9 mouse cellular contexts compared by ENCODE assay signal in genomic region chr13:55171517-55172335, GRCm38 (mm10). TPM values are rescaled to one million over a fixed set of nuclear protein-coding genes. Genes with fewer than 3 reads are reported as not detected.
A peak's percentile ranks its signal among the peaks of the same experiment; 100 is the strongest.
DNase-seq lines count a peak whose midpoint lies in the region; ATAC-seq and TF ChIP-seq lines count a peak whose summit lies in the region.
"Had no signal": no experiment of that assay in that cellular context is flagged by ENCODE, and none has a peak within 500 bp of the region (broad histone marks: within the 10 kb centered on the region; RNA-seq: fewer than 3 reads in every experiment).

No protein-coding gene starts in this region.

- no peak overlapping the region for H3K4me3 ChIP-seq in embryonic facial prominence, embryonic 11.5 days (ENCODE audit: low read depth, low read length)
- peak overlapping the region; percentile 30 for H3K4me3 ChIP-seq in heart, embryonic 11.5 days (ENCODE audit: low read depth, low read length)
- H3K4me3 ChIP-seq in liver, embryonic 14.5 days (ENCODE audit: insufficient read depth in 1 of 2, low read depth in 2 of 2, low read length in 2 of 2), result no peak overlapping the region
- H3K4me3 ChIP-seq in myocyte, result peak overlapping the region; percentile 15

- no peaks in the 10 kb centered on the region for H3K9me3 ChIP-seq in embryonic facial prominence, embryonic 11.5 days (replicated peaks; ENCODE audit: control insufficient read depth, low read length)
- H3K9me3 ChIP-seq in heart, embryonic 11.5 days (replicated peaks; ENCODE audit: control insufficient read depth, low read length), result no peaks in the 10 kb centered on the region
- H3K9me3 ChIP-seq in liver, embryonic 14.5 days (ENCODE audit: control insufficient read depth, low read length), result no peaks in the 10 kb centered on the region

- no peak for ATAC-seq in cerebellum, adult (ENCODE audit: insufficient number of reproducible peaks, low FRiP score, low TSS enrichment)
- 0 out of 2 replicates have a peak, but pooled peaks have one; percentile 11 for ATAC-seq in embryonic facial prominence, embryonic 11.5 days (replicated peaks; ENCODE audit: insufficient number of reproducible peaks, low FRiP score, low TSS enrichment, low read depth)
- ATAC-seq in heart, embryonic 11.5 days (replicated peaks; ENCODE audit: insufficient number of reproducible peaks, low FRiP score, low TSS enrichment), result no peak; the same call in 1 of the 2 replicates
- no peak for ATAC-seq in liver, embryonic 14.5 days (ENCODE audit: insufficient read depth)

- H3K79me2 ChIP-seq in myocyte (ENCODE audit: control insufficient read depth, insufficient read depth), result no peaks in the 10 kb centered on the region

- H3K27me3 ChIP-seq in embryonic facial prominence, embryonic 11.5 days (ENCODE audit: control insufficient read depth, insufficient read depth, low read length), result no peaks in the 10 kb centered on the region
- H3K27me3 ChIP-seq in heart, embryonic 11.5 days (ENCODE audit: control insufficient read depth, insufficient read depth, low read length), result no peaks in the 10 kb centered on the region
- no peaks in the 10 kb centered on the region for H3K27me3 ChIP-seq in liver, embryonic 14.5 days (ENCODE audit: control insufficient read depth, insufficient read depth, low read length)
- no peaks in the 10 kb centered on the region for H3K27me3 ChIP-seq in myocyte (ENCODE audit: control insufficient read depth, insufficient read depth, insufficient read length)

- peak; percentile 25 to 28 for DNase-seq in cerebellum, adult 18-20 months
- DNase-seq in embryonic facial prominence, embryonic 11.5 days (ENCODE audit: low spot score), result peak; percentile 40
- DNase-seq in kidney, postnatal 10 days, result peak; percentile 70
- DNase-seq in liver, embryonic 14.5 days (ENCODE audit: low read depth in 3 of 3, low spot score in 3 of 3), result no peak
- DNase-seq in B cell, adult 2 months, result no peak

- no peak for TF ChIP-seq CTCF in liver, embryonic 14.5 days (IDR thresholded peaks at IDR 0.05; ENCODE audit: low read depth)

- 15% methylated on average over 26 of the region's 26 CpGs for WGBS in embryonic facial prominence, embryonic 11.5 days
- WGBS in heart, embryonic 11.5 days (ENCODE audit: insufficient replicate concordance), result 16% methylated on average over 26 of the region's 26 CpGs
- WGBS in liver, embryonic 14.5 days (ENCODE audit: insufficient replicate concordance), result 28% methylated on average over 26 of the region's 26 CpGs

- no peak overlapping the region for H3K27ac ChIP-seq in embryonic facial prominence, embryonic 11.5 days (replicated peaks; ENCODE audit: low read depth, low read length)
- no peak overlapping the region for H3K27ac ChIP-seq in heart, embryonic 11.5 days (ENCODE audit: low read depth, low read length)
- no peak overlapping the region for H3K27ac ChIP-seq in liver, embryonic 14.5 days

- H3K4me1 ChIP-seq in embryonic facial prominence, embryonic 11.5 days (ENCODE audit: control insufficient read depth, insufficient read depth, low read length), result peaks cover 7% of the 10 kb centered on the region
- peaks cover 5% of the 10 kb centered on the region for H3K4me1 ChIP-seq in heart, embryonic 11.5 days (ENCODE audit: control insufficient read depth, insufficient read depth, low read length)
- no peaks in the 10 kb centered on the region for H3K4me1 ChIP-seq in liver, embryonic 14.5 days (replicated peaks; ENCODE audit: control insufficient read depth in 2 of 2, insufficient read depth in 2 of 2, low read length in 1 of 2)

- no peak for TF ChIP-seq EP300 in liver, embryonic 14.5 days (IDR thresholded peaks at IDR 0.05; ENCODE audit: low read depth)

- peak overlapping the region; percentile 32; the same call in 1 of the 2 replicates for H3K9ac ChIP-seq in embryonic facial prominence, embryonic 11.5 days (replicated peaks; ENCODE audit: low read length)
- H3K9ac ChIP-seq in heart, embryonic 11.5 days (ENCODE audit: low read depth, low read length), result peak overlapping the region; percentile 24
- H3K9ac ChIP-seq in liver, embryonic 14.5 days (replicated peaks), result no peak overlapping the region

- H3K36me3 ChIP-seq in embryonic facial prominence, embryonic 11.5 days (replicated peaks; ENCODE audit: control insufficient read depth, insufficient read depth, low read depth, low read length), result no peaks in the 10 kb centered on the region
- no peaks in the 10 kb centered on the region; the same call in 1 of the 2 replicates for H3K36me3 ChIP-seq in heart, embryonic 11.5 days (ENCODE audit: control insufficient read depth, insufficient read depth, low read length)
- no peaks in the 10 kb centered on the region for H3K36me3 ChIP-seq in liver, embryonic 14.5 days (replicated peaks; ENCODE audit: control insufficient read depth, insufficient read depth, low read depth)
- H3K36me3 ChIP-seq in myocyte (ENCODE audit: control insufficient read depth, insufficient read depth), result no peaks in the 10 kb centered on the region

- H3ac ChIP-seq in myocyte (ENCODE audit: control insufficient read depth, insufficient read length), result no peak overlapping the region

- peak overlapping the region; percentile 28 for H3K4me2 ChIP-seq in embryonic facial prominence, embryonic 11.5 days (ENCODE audit: low read depth, low read length)
- H3K4me2 ChIP-seq in heart, embryonic 11.5 days, result peak overlapping the region; percentile 65
- peak overlapping the region; percentile 29 for H3K4me2 ChIP-seq in liver, embryonic 14.5 days (ENCODE audit: low read depth)
- H3K4me2 ChIP-seq in myocyte (ENCODE audit: low read depth), result peak overlapping the region; percentile 98

- no peak for TF ChIP-seq POLR2A in myocyte (IDR thresholded peaks at IDR 0.05; ENCODE audit: insufficient read length, low read depth)

TF ChIP-seq in myocyte, 11 proteins besides CTCF, POLR2A, EP300 and RAD21:
- no peak for TF ChIP-seq CEBPB (IDR thresholded peaks at IDR 0.05; ENCODE audit: insufficient read depth, poor library complexity, severe bottlenecking)
- TF ChIP-seq POLR2AphosphoS2 (IDR thresholded peaks at IDR 0.05; ENCODE audit: insufficient read length, low read depth), result peak; percentile 78
- no peak for TF ChIP-seq REST (IDR thresholded peaks at IDR 0.05; ENCODE audit: insufficient read depth, insufficient read length)
- TF ChIP-seq E2F4 (IDR thresholded peaks at IDR 0.05; ENCODE audit: insufficient read depth), result no peak
- TF ChIP-seq USF1 (IDR thresholded peaks at IDR 0.05; ENCODE audit: low read depth), result no peak
- peak; percentile 93 for TF ChIP-seq TCF3 (IDR thresholded peaks at IDR 0.05; ENCODE audit: insufficient read length, low read depth)
- peak; percentile 95 to 98 (median 96) for TF ChIP-seq MYOG (IDR thresholded peaks at IDR 0.05; ENCODE audit: control insufficient read depth in 1 of 3, insufficient read depth in 1 of 3, insufficient read length in 2 of 3, low read depth in 2 of 3)
- peak; percentile 41 for TF ChIP-seq SRF (IDR thresholded peaks at IDR 0.05; ENCODE audit: control insufficient read depth, insufficient read length, low read depth)
- TF ChIP-seq MYOD1 (IDR thresholded peaks at IDR 0.05; ENCODE audit: control insufficient read depth in 1 of 3, insufficient read length in 2 of 3, low read depth in 2 of 3), result peak; percentile 72 to 97 (median 96)
- TF ChIP-seq TCF12 (IDR thresholded peaks at IDR 0.05; ENCODE audit: insufficient read depth, poor library complexity, severe bottlenecking), result peak; percentile 96
- TF ChIP-seq MAX (IDR thresholded peaks at IDR 0.05; ENCODE audit: low read depth), result no peak
TF ChIP-seq in myocyte: peak in this region for 6.

RNA-seq across cellular contexts. Expression of gene Fgfr4, which starts 19.3 kb away (rescaled TPM):
- polyA plus RNA-seq in embryonic facial prominence, embryonic 11.5 days (2014; fragmentation: Nextera tagmentation; extraction: Ambion mirVana), result 1.4 and 1.6 TPM in 2 replicates
- polyA plus RNA-seq in heart, embryonic 11.5 days (2014; fragmentation: Nextera tagmentation; extraction: Ambion mirVana), result 0.56 and 0.64 TPM in 2 replicates
- polyA plus RNA-seq in liver, embryonic 14.5 days (2012; rRNA removed), result 3.9 and 4.7 TPM in 2 replicates
- polyA plus RNA-seq in liver, embryonic 14.5 days (2014; fragmentation: Nextera tagmentation; extraction: Ambion mirVana), result 3.3 and 4.5 TPM in 2 replicates
- 6.6 TPM for polyA plus RNA-seq in myocyte (2012; fragmentation: generic; extraction: Trizol)

RNA-seq across cellular contexts. Expression of gene Nsd1, which starts 37.9 kb away (rescaled TPM):
- 62.3 and 67.4 TPM in 2 replicates for polyA plus RNA-seq in embryonic facial prominence, embryonic 11.5 days (2014; fragmentation: Nextera tagmentation; extraction: Ambion mirVana)
- polyA plus RNA-seq in heart, embryonic 11.5 days (2014; fragmentation: Nextera tagmentation; extraction: Ambion mirVana), result 41.8 and 72.1 TPM in 2 replicates
- polyA plus RNA-seq in liver, embryonic 14.5 days (2012; rRNA removed), result 7.0 and 8.0 TPM in 2 replicates
- polyA plus RNA-seq in liver, embryonic 14.5 days (2014; fragmentation: Nextera tagmentation; extraction: Ambion mirVana), result 13.8 and 15.8 TPM in 2 replicates
- polyA plus RNA-seq in myocyte (2012; fragmentation: generic; extraction: Trizol), result 10.2 TPM

RNA-seq across cellular contexts. Expression of gene Gm17617, which starts 38.4 kb away (rescaled TPM):
- not detected in 2 replicates for polyA plus RNA-seq in embryonic facial prominence, embryonic 11.5 days (2014; fragmentation: Nextera tagmentation; extraction: Ambion mirVana)
- polyA plus RNA-seq in heart, embryonic 11.5 days (2014; fragmentation: Nextera tagmentation; extraction: Ambion mirVana), result not detected in 2 replicates
- polyA plus RNA-seq in liver, embryonic 14.5 days (2012; rRNA removed), result not detected in 2 replicates
- polyA plus RNA-seq in liver, embryonic 14.5 days (2014; fragmentation: Nextera tagmentation; extraction: Ambion mirVana), result not detected in 2 replicates
- polyA plus RNA-seq in myocyte (2012; fragmentation: generic; extraction: Trizol), result not detected
- polyA plus RNA-seq: frontal cortex, adult 2 months had no signal

Comparison
In these comparisons a context has a peak if more than half of its experiments do, and no peak if none do; other contexts are left out.
1. DNase-seq: peak in cerebellum, adult 18-20 months (2 of 2), embryonic facial prominence, embryonic 11.5 days (single experiment) and kidney, postnatal 10 days (single experiment); none in liver, embryonic 14.5 days (0 of 3) and B cell, adult 2 months (0 of 2).
2. H3K4me2 ChIP-seq: peak in every context shown above with its lines; median percentile 98 in myocyte; 65 in heart, embryonic 11.5 days; 29 in liver, embryonic 14.5 days; 28 in embryonic facial prominence, embryonic 11.5 days.
3. H3K4me3 ChIP-seq: peak in heart, embryonic 11.5 days (single experiment) and myocyte (single experiment); none in embryonic facial prominence, embryonic 11.5 days (single experiment) and liver, embryonic 14.5 days (0 of 2).